Comparison of ENCODE assay signal across 25 mouse cellular contexts in the genomic region with DNA sequence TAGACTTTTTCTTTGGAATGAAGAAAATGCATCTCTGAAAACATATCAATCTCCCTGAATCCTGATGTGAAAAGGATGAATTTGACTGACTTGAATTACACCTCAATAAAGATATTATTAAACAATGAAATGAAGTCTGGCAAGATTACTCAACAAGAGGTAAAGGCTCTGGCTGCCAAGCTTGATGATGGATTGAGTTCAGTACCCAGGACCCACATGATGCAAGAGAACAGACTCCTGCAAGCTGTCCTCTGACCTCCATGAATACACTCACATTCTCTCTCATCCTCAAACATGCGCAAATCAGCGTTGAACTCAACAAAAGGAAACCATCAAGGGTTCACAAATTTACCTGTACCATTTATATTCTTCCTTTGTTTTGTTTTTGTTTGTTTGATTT.
DNase-seq lines count a peak whose midpoint lies in the region; ATAC-seq and TF ChIP-seq lines count a peak whose summit lies in the region.
"Had no signal": no experiment of that assay in that cellular context is flagged by ENCODE, and none has a peak within 500 bp of the region (broad histone marks: within the 10 kb centered on the region; RNA-seq: fewer than 3 reads in every experiment).

No protein-coding gene starts in this region.

- no peak overlapping the region for H3K4me2 ChIP-seq in liver, postnatal 0 days (ENCODE audit: low read depth, low read length)
- H3K4me2 ChIP-seq: embryonic facial prominence, embryonic 13.5 days; embryonic facial prominence, embryonic 15.5 days; forebrain, embryonic 12.5 days had no signal

- ATAC-seq in liver, postnatal 0 days = no peak
- ATAC-seq in megakaryocyte, adult 5-6 weeks (ENCODE audit: poor library complexity, severe bottlenecking) = no peak
- ATAC-seq: activated CD4-positive, CD25-positive, alpha-beta regulatory T cell, adult 4 months; forebrain, embryonic 14.5 days; forebrain, embryonic 16.5 days; Patski had no signal

- TF ChIP-seq CTCF in liver, adult 2 months (IDR thresholded peaks at IDR 0.05; ENCODE audit: low read depth, low read length) = no peak
- TF ChIP-seq CTCF in liver, postnatal 0 days (IDR thresholded peaks at IDR 0.05; ENCODE audit: low read depth) = no peak

- DNase-seq in adrenal gland, adult 2 months = peak; percentile 19
- DNase-seq in adrenal gland, postnatal 14 days = no peak
- peak; percentile 66 for DNase-seq in liver, adult 2 months (ENCODE audit: extremely low read depth, low read depth, low spot score)
- DNase-seq in liver, postnatal 0 days = no peak
- peak; percentile 35 for DNase-seq in adipocyte (ENCODE audit: low spot score)
- no peak for DNase-seq in lung, postnatal 10 days
- DNase-seq: adrenal gland, adult 8-10 months; adrenal gland, postnatal 25 days; cerebellum, adult 11 months; cerebellum, adult 18-20 months; cerebellum, adult 8-10 months; cerebellum, adult 9-11 months; cerebellum, postnatal 14 days; cerebellum, postnatal 36 days; embryo, embryonic 11 days had no signal

- no peaks in the 10 kb centered on the region for H3K27me3 ChIP-seq in liver, adult 2 months (ENCODE audit: control insufficient read depth, insufficient read depth, low read length)
- no peaks in the 10 kb centered on the region for H3K27me3 ChIP-seq in liver, postnatal 0 days (ENCODE audit: insufficient read depth, low read length)
- H3K27me3 ChIP-seq: embryonic facial prominence, embryonic 13.5 days; embryonic facial prominence, embryonic 15.5 days; forebrain, embryonic 12.5 days; Patski had no signal

- no peak overlapping the region for H3K9ac ChIP-seq in liver, adult 2 months (ENCODE audit: low read depth, low read length)
- no peak overlapping the region for H3K9ac ChIP-seq in liver, postnatal 0 days (replicated peaks)
- H3K9ac ChIP-seq: embryonic facial prominence, embryonic 13.5 days; embryonic facial prominence, embryonic 15.5 days; forebrain, embryonic 12.5 days had no signal

- no peak for TF ChIP-seq EP300 in liver, postnatal 0 days (IDR thresholded peaks at IDR 0.05; ENCODE audit: low read depth)

- H3K79me2 ChIP-seq in liver, adult 2 months (ENCODE audit: control insufficient read depth, insufficient read depth, low read length) = no peaks in the 10 kb centered on the region

- H3K27ac ChIP-seq in liver, adult 2 months (replicated peaks; ENCODE audit: insufficient read depth, low read depth, low read length) = no peak overlapping the region
- H3K27ac ChIP-seq in liver, postnatal 0 days (ENCODE audit: low read depth) = no peak overlapping the region
- H3K27ac ChIP-seq: embryonic facial prominence, embryonic 13.5 days; embryonic facial prominence, embryonic 15.5 days; forebrain, embryonic 10.5 days; forebrain, embryonic 12.5 days had no signal

- H3K36me3 ChIP-seq in liver, adult 2 months (ENCODE audit: control insufficient read depth, insufficient read depth, low read length) = peaks cover 4% of the 10 kb centered on the region; the same call in 1 of the 2 replicates
- peaks cover 3% of the 10 kb centered on the region; the same call in 1 of the 2 replicates for H3K36me3 ChIP-seq in liver, postnatal 0 days (replicated peaks; ENCODE audit: insufficient read depth, low read length)
- H3K36me3 ChIP-seq: embryonic facial prominence, embryonic 15.5 days; forebrain, embryonic 10.5 days; forebrain, embryonic 12.5 days had no signal

- no peak overlapping the region for H3K4me3 ChIP-seq in liver, adult 2 months (ENCODE audit: insufficient read depth, low read depth, low read length)
- no peak overlapping the region for H3K4me3 ChIP-seq in liver, postnatal 0 days (ENCODE audit: low read depth, low read length)
- H3K4me3 ChIP-seq: embryonic facial prominence, embryonic 13.5 days; embryonic facial prominence, embryonic 15.5 days; erythroblast, embryonic 14.5 days; forebrain, embryonic 10.5 days; forebrain, embryonic 12.5 days had no signal

- 38% methylated on average over 2 of the region's 2 CpGs for WGBS in liver, adult 2 months
- 84% methylated on average over 2 of the region's 2 CpGs for WGBS in liver, postnatal 0 days (ENCODE audit: insufficient replicate concordance)

- H3K4me1 ChIP-seq in liver, adult 2 months (ENCODE audit: control insufficient read depth, insufficient read depth, low read length) = no peaks in the 10 kb centered on the region
- no peaks in the 10 kb centered on the region for H3K4me1 ChIP-seq in liver, postnatal 0 days (ENCODE audit: insufficient read depth)
- H3K4me1 ChIP-seq: embryonic facial prominence, embryonic 13.5 days; embryonic facial prominence, embryonic 15.5 days; forebrain, embryonic 10.5 days; forebrain, embryonic 12.5 days had no signal

- TF ChIP-seq POLR2A in liver, adult 2 months (IDR thresholded peaks at IDR 0.05; ENCODE audit: extremely low read depth, insufficient read depth, low read length) = no peak

- H3K9me3 ChIP-seq in liver, postnatal 0 days (ENCODE audit: low read length) = no peaks in the 10 kb centered on the region
- H3K9me3 ChIP-seq: embryonic facial prominence, embryonic 13.5 days; embryonic facial prominence, embryonic 15.5 days; forebrain, embryonic 10.5 days; forebrain, embryonic 12.5 days had no signal

Comparison
In these comparisons a context has a peak if more than half of its experiments do, and no peak if none do; other contexts are left out.
1. DNase-seq: peak in adrenal gland, adult 2 months (single experiment), liver, adult 2 months (single experiment) and adipocyte (single experiment); none in adrenal gland, postnatal 14 days (single experiment), liver, postnatal 0 days (single experiment) and lung, postnatal 10 days (single experiment).